Mouse (Mus musculus) liver, embryonic 15.5 days (tissue): Measurements from ENCODE around the gene Olfr142. TPM values are rescaled to one million over a fixed set of nuclear protein-coding genes. Genes with fewer than 3 reads are reported as not detected.
"Not testable (repeated sequence)": the region's sequence is repeated elsewhere in the genome, so short reads cannot be mapped to it uniquely, and the experiment has no call there.

Experiments
- ATAC-seq: fragments of 200-750 bp; cut with Nextera tagmentation; 2 replicates; pipeline ENCODE4 v1.8.0; 2017; ENCODE audit warnings: moderate number of reproducible peaks, mild to moderate bottlenecking, moderate library complexity; ENCODE audit not compliant: insufficient read depth
- H3K27ac ChIP-seq: fragments of 300-500 bp; sonication (generic); replicated peaks from 2 replicates; pipeline ENCODE4 v1.5.1; 2015; ENCODE audit warnings: mild to moderate bottlenecking, inconsistent platforms
- H3K27me3 ChIP-seq: fragments of 300-500 bp; sonication (generic); 2 replicates; pipeline ENCODE4 v1.6.1; 2015; ENCODE audit warnings: mild to moderate bottlenecking, inconsistent platforms
- H3K36me3 ChIP-seq: fragments of 300-500 bp; sonication (generic); replicated peaks from 2 replicates; pipeline ENCODE4 v1.6.1; 2015; ENCODE audit warnings: moderate library complexity, mild to moderate bottlenecking, inconsistent platforms
- H3K4me1 ChIP-seq: fragments of 300-500 bp; sonication (generic); replicated peaks from 2 replicates; pipeline ENCODE4 v1.6.1; 2015; ENCODE audit warnings: inconsistent platforms
- H3K4me2 ChIP-seq: fragments of 300-500 bp; sonication (generic); 2 replicates; pipeline ENCODE4 v1.6.1; 2015; ENCODE audit warnings: moderate library complexity, mild to moderate bottlenecking, inconsistent platforms
- H3K4me3 ChIP-seq: fragments of 300-500 bp; sonication (generic); replicated peaks from 2 replicates; pipeline ENCODE4 v1.5.1; 2015; ENCODE audit warnings: mild to moderate bottlenecking, inconsistent platforms
- H3K9ac ChIP-seq: fragments of 300-500 bp; sonication (generic); 2 replicates; pipeline ENCODE4 v1.6.1; 2015; ENCODE audit warnings: moderate library complexity, mild to moderate bottlenecking, inconsistent platforms
- H3K9me3 ChIP-seq: fragments of 300-500 bp; sonication (generic); replicated peaks from 2 replicates; pipeline ENCODE4 v1.6.1; 2016; ENCODE audit warnings: inconsistent platforms
- WGBS: fragments of 180-500 bp; shearing (Covaris S2); methylation state at CpG from one replicate; pipeline ENCODE4 v1.1.7; 2015; ENCODE audit warnings: mixed read lengths; ENCODE audit not compliant: insufficient replicate concordance; 5-methylcytosine and 5-hydroxymethylcytosine counted together
- polyA plus RNA-seq: library from polyadenylated mRNA; unstranded; fragments of >200 nt; fragmentation: Nextera tagmentation; extraction: Ambion mirVana; gene quantifications from 2 replicates; pipeline ENCODE4 v1.2.1, GENCODE M21; 2015

Olfr142 gene
- not detected in 2 replicates for polyA plus RNA-seq

GRCm38 (mm10) chr2:90257492-90257891, at the start of gene Olfr142:
Gene Olfr142, minus strand, starts transcription at chr2:90257592.
- H3K27me3 ChIP-seq: no peaks in the 10 kb centered on the region
- no peaks in the 10 kb centered on the region for H3K4me1 ChIP-seq
- H3K4me2 ChIP-seq: no peak within 1 kb of the TSS
- H3K4me3 ChIP-seq: no peak within 1 kb of the TSS
- no peaks in the 10 kb centered on the region for H3K9me3 ChIP-seq
- ATAC-seq: no peak
- no peak within 1 kb of the TSS for H3K9ac ChIP-seq
- no peak within 1 kb of the TSS for H3K27ac ChIP-seq
- no peaks in the 10 kb centered on the region for H3K36me3 ChIP-seq
- WGBS: 68% methylated on average over 4 of the region's 4 CpGs

- H3K36me3 ChIP-seq: no peaks in the 10 kb centered on the region
- no peak within 1 kb of the TSS for H3K9ac ChIP-seq
- WGBS: 69% methylated on average over 6 of the region's 6 CpGs
- no peaks in the 10 kb centered on the region for H3K9me3 ChIP-seq
- ATAC-seq: no peak
- no peak within 1 kb of the TSS for H3K27ac ChIP-seq
- no peak within 1 kb of the TSS for H3K4me3 ChIP-seq
- H3K4me1 ChIP-seq: no peaks in the 10 kb centered on the region
- no peaks in the 10 kb centered on the region for H3K27me3 ChIP-seq
- H3K4me2 ChIP-seq: no peak within 1 kb of the TSS
Measured at GRCm38 (mm10) chr2:90292741-90293140, 35.3 kb upstream of the Olfr142 start, which contains the start of gene Olfr1272. Gene Olfr1272, minus strand, starts transcription at chr2:90292841.

- no peak for ATAC-seq
- Histone ChIP-seq H3K4me2 (no peak within 1 kb of the TSS), H3K9ac (no peak within 1 kb of the TSS), H3K9me3 (no peaks in the 10 kb centered on the region), H3K36me3 (no peaks in the 10 kb centered on the region), H3K27ac (no peak within 1 kb of the TSS), H3K4me3 (no peak within 1 kb of the TSS), H3K4me1 (no peaks in the 10 kb centered on the region), H3K27me3 (no peaks in the 10 kb centered on the region)
- WGBS: 60% methylated on average over 2 of the region's 2 CpGs
Measured at GRCm38 (mm10) chr2:90270932-90271331, 13.5 kb upstream of the Olfr142 start, which contains the start of gene Olfr1271. Gene Olfr1271, minus strand, starts transcription at chr2:90271032.

GRCm38 (mm10) chr2:90224393-90224792, 33.0 kb downstream of the Olfr142 start, which contains the start of gene Olfr1506:
Gene Olfr1506, minus strand, starts transcription at chr2:90224493.
- H3K9me3 ChIP-seq, H3K4me2 ChIP-seq, H3K27me3 ChIP-seq, H3K4me1 ChIP-seq, H3K9ac ChIP-seq, H3K27ac ChIP-seq, ATAC-seq, H3K36me3 ChIP-seq, H3K4me3 ChIP-seq: not testable (repeated sequence)
- WGBS: no CpG with 5 or more reads among the region's 6 CpGs

Other genes with a start within 250 kb of the Olfr142 start
- gene Olfr1263, start 245.5 kb downstream of the Olfr142 start, polyA plus RNA-seq: not detected in 2 replicates
- gene Olfr1264, start 232.0 kb downstream of the Olfr142 start, polyA plus RNA-seq: not detected in 2 replicates
- not detected in 2 replicates for gene Olfr1265, start 222.3 kb downstream of the Olfr142 start, polyA plus RNA-seq
- gene Olfr140, start 194.0 kb downstream of the Olfr142 start, polyA plus RNA-seq: not detected in 2 replicates
- not detected in 2 replicates for gene Olfr1269, start 136.2 kb downstream of the Olfr142 start, polyA plus RNA-seq
- not detected in 2 replicates for gene Olfr32, start 115.3 kb downstream of the Olfr142 start, polyA plus RNA-seq
- gene Olfr1270, start 104.5 kb downstream of the Olfr142 start, polyA plus RNA-seq: not detected in 2 replicates
- not detected in 2 replicates for gene Olfr1506, start 33.1 kb downstream of the Olfr142 start, polyA plus RNA-seq
- not detected in 2 replicates for gene Olfr1271, start 13.4 kb upstream of the Olfr142 start, polyA plus RNA-seq
- not detected in 2 replicates for gene Olfr1272, start 35.2 kb upstream of the Olfr142 start, polyA plus RNA-seq
- gene Gm13769, start 64.6 kb upstream of the Olfr142 start, polyA plus RNA-seq: not detected in 2 replicates
- gene Olfr1274-ps, start 141.1 kb upstream of the Olfr142 start, polyA plus RNA-seq: not detected in 2 replicates